Mouse (Mus musculus) stomach, postnatal 0 days (tissue): ENCODE results near the gene Mcf2l.

Experiments
- CTCF ChIP-seq: IDR thresholded peaks from 2 replicates; pipeline ENCODE4 v1.5.1; 2016; ENCODE audit warnings: antibody characterized with exemption, low read depth, mild to moderate bottlenecking, moderate library complexity
- EP300 ChIP-seq: optimal IDR thresholded peaks from 2 replicates; pipeline ENCODE3; 2016; ENCODE audit warnings: antibody characterized with exemption

GRCm38 (mm10) chr8:12984601-12985243 is 111.1 kb downstream of the Mcf2l start:
- TF ChIP-seq CTCF: no peak
- TF ChIP-seq EP300: no peak
